Mouse (Mus musculus): ENCODE measurements at regions not wholly inside any gene's neighbourhood (a gene's known extent, or its start where the extent isn't known, plus 50 kb on each side); places are given as distances from the start of the nearest gene placed in this dataset.

DNA sequence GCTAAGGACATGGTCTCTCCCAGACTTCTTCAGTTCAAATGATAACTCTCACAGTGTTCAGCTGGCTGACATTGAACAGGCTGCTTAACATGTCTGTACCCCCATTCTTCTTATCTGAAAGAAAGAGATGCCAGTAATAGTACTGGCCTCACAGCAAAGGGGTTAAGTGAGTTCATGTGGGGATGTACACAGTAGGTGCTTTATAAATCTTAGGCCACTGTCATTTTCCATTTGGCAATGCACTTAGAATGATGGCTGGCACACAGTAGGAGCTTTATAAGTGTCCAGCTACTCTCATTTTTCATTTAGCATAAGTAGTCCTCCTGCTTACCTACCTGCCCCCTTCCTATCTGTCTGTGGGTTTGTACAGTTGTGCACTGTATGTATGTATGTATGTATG, 60.3 kb upstream of the Gm2310 start:
- TF ChIP-seq CTCF (IDR thresholded peaks at IDR 0.05; ENCODE audit: borderline replicate concordance, control insufficient read depth, extremely low read depth, insufficient read depth, low read length, poor library complexity) (no peak), POLR2A (IDR thresholded peaks at IDR 0.05; ENCODE audit: control insufficient read depth, extremely low read depth, insufficient read depth, low read length, poor library complexity) (no peak)
